ENCODE assay signal across 18 mouse cellular contexts in the genomic region with DNA sequence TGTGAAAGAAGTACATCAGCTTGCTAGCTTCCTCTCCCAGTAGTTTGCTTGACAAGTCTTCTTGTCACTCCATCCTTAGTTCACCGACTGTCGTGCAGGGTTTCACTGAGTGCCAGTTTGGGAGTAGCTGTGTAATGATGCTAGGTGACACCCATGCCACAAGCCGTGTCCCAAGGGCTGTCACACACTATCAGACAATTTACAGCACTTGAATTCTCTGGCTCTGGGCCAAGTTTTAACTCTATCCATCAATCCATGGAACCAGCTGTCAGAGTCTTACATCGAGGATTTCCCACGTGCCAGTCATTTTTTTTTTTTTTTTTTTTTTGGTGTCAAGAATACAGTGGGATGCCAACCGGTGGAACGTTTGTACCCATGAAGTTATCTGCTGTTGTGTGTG. TPM values are rescaled to one million over a fixed set of nuclear protein-coding genes. Genes with fewer than 3 reads are reported as not detected.
DNase-seq lines count a peak whose midpoint lies in the region; ATAC-seq and TF ChIP-seq lines count a peak whose summit lies in the region.
"Had no signal": no experiment of that assay in that cellular context is flagged by ENCODE, and none has a peak within 500 bp of the region (broad histone marks: within the 10 kb centered on the region; RNA-seq: fewer than 3 reads in every experiment).

No protein-coding gene starts in this region.

- H3K9ac ChIP-seq in embryonic facial prominence, embryonic 14.5 days (ENCODE audit: low read depth, low read length): no peak overlapping the region
- H3K9ac ChIP-seq in forebrain, postnatal 0 days: no peak overlapping the region

- TF ChIP-seq CTCF in forebrain, postnatal 0 days (IDR thresholded peaks at IDR 0.05; ENCODE audit: low read depth): no peak
- no peak for TF ChIP-seq CTCF in brain, embryonic 14.5 days (IDR thresholded peaks at IDR 0.05; ENCODE audit: borderline replicate concordance, extremely low read depth, insufficient read depth, insufficient read length)

- no peaks in the 10 kb centered on the region for H3K36me3 ChIP-seq in embryonic facial prominence, embryonic 14.5 days (ENCODE audit: control insufficient read depth, insufficient read depth, low read length)
- H3K36me3 ChIP-seq in embryonic facial prominence, embryonic 10.5 days (replicated peaks): no peaks in the 10 kb centered on the region
- H3K36me3 ChIP-seq in forebrain, postnatal 0 days (ENCODE audit: insufficient read depth): no peaks in the 10 kb centered on the region
- H3K36me3 ChIP-seq in forebrain, embryonic 10.5 days (replicated peaks): no peaks in the 10 kb centered on the region
- H3K36me3 ChIP-seq: heart, embryonic 10.5 days had no signal

- TF ChIP-seq POLR2A in brain, embryonic 14.5 days (IDR thresholded peaks at IDR 0.05; ENCODE audit: borderline replicate concordance, extremely low read depth, insufficient read depth, insufficient read length, poor library complexity, severe bottlenecking): no peak

- no peaks in the 10 kb centered on the region for H3K4me1 ChIP-seq in embryonic facial prominence, embryonic 14.5 days (ENCODE audit: control insufficient read depth, insufficient read depth, low read length)
- H3K4me1 ChIP-seq in embryonic facial prominence, embryonic 10.5 days: no peaks in the 10 kb centered on the region
- H3K4me1 ChIP-seq in forebrain, postnatal 0 days (ENCODE audit: insufficient read depth): no peaks in the 10 kb centered on the region
- H3K4me1 ChIP-seq in forebrain, embryonic 10.5 days: no peaks in the 10 kb centered on the region

- H3K4me2 ChIP-seq in embryonic facial prominence, embryonic 14.5 days (ENCODE audit: low read depth, low read length): no peak overlapping the region
- no peak overlapping the region for H3K4me2 ChIP-seq in forebrain, postnatal 0 days (ENCODE audit: low read depth)

- intact Hi-C loops in heart, postnatal 10 days (cut with DNase I): no loop called here
- intact Hi-C loops in heart, postnatal 36 days (cut with DNase I): no loop called here

- no peak for ATAC-seq in embryonic facial prominence, embryonic 14.5 days (ENCODE audit: low read depth)
- ATAC-seq in forebrain, postnatal 0 days: peak; percentile 34; the same call in 1 of the 2 replicates
- ATAC-seq: hindbrain, embryonic 16.5 days; inflammation-experienced regulatory T-cells, adult 6 months; intestine, postnatal 0 days had no signal

- DNase-seq in embryonic facial prominence, embryonic 14.5 days (ENCODE audit: low spot score): peak; percentile 28
- no peak for DNase-seq in embryonic facial prominence, embryonic 10.5 days (ENCODE audit: low spot score)
- peak; percentile 22 for DNase-seq in forebrain, postnatal 0 days
- no peak for DNase-seq in forebrain, embryonic 10.5 days (ENCODE audit: extremely low spot score, low spot score)
- DNase-seq in heart, postnatal 10 days: peak; percentile 23 to 24
- no peak for DNase-seq in heart, postnatal 36 days
- DNase-seq in brain, embryonic 14.5 days (ENCODE audit: low read depth): peak; percentile 72
- DNase-seq in urinary bladder, postnatal 14 days (ENCODE audit: low spot score): no peak
- DNase-seq: cerebellum, adult 11-12 months; cerebellum, adult 9-10 months; gastrocnemius, postnatal 14 days; heart, adult 18-20 months; heart, postnatal 14 days; kidney, adult 8-10 months had no signal

- H3K4me3 ChIP-seq in embryonic facial prominence, embryonic 14.5 days (ENCODE audit: low read depth, low read length): no peak overlapping the region
- no peak overlapping the region for H3K4me3 ChIP-seq in embryonic facial prominence, embryonic 10.5 days
- no peak overlapping the region for H3K4me3 ChIP-seq in forebrain, postnatal 0 days (ENCODE audit: low read depth, low read length)
- H3K4me3 ChIP-seq in forebrain, embryonic 10.5 days: no peak overlapping the region
- H3K4me3 ChIP-seq: heart, embryonic 10.5 days had no signal

- H3K9me3 ChIP-seq in embryonic facial prominence, embryonic 14.5 days (ENCODE audit: control insufficient read depth, low read length): no peaks in the 10 kb centered on the region
- no peaks in the 10 kb centered on the region for H3K9me3 ChIP-seq in embryonic facial prominence, embryonic 10.5 days
- no peaks in the 10 kb centered on the region for H3K9me3 ChIP-seq in forebrain, postnatal 0 days (ENCODE audit: low read length)
- no peaks in the 10 kb centered on the region for H3K9me3 ChIP-seq in forebrain, embryonic 10.5 days
- H3K9me3 ChIP-seq: heart, embryonic 10.5 days had no signal

- no peaks in the 10 kb centered on the region for H3K27me3 ChIP-seq in embryonic facial prominence, embryonic 14.5 days (replicated peaks; ENCODE audit: control insufficient read depth, insufficient read depth, low read length)
- H3K27me3 ChIP-seq in embryonic facial prominence, embryonic 10.5 days (replicated peaks; ENCODE audit: low read depth, poor library complexity, severe bottlenecking): no peaks in the 10 kb centered on the region
- H3K27me3 ChIP-seq in forebrain, postnatal 0 days (ENCODE audit: insufficient read depth, low read length): no peaks in the 10 kb centered on the region
- H3K27me3 ChIP-seq in forebrain, embryonic 10.5 days (ENCODE audit: poor library complexity, severe bottlenecking): no peaks in the 10 kb centered on the region

- H3K27ac ChIP-seq in embryonic facial prominence, embryonic 14.5 days (replicated peaks; ENCODE audit: low read depth, low read length): no peak overlapping the region
- H3K27ac ChIP-seq in embryonic facial prominence, embryonic 10.5 days (replicated peaks): no peak overlapping the region
- no peak overlapping the region for H3K27ac ChIP-seq in forebrain, postnatal 0 days (ENCODE audit: low read depth, low read length)
- no peak overlapping the region for H3K27ac ChIP-seq in forebrain, embryonic 10.5 days
- H3K27ac ChIP-seq: heart, embryonic 10.5 days had no signal

- WGBS in embryonic facial prominence, embryonic 14.5 days: 64% methylated on average over 7 of the region's 7 CpGs
- 91% methylated on average over 7 of the region's 7 CpGs for WGBS in embryonic facial prominence, embryonic 10.5 days
- 38% methylated on average over 7 of the region's 7 CpGs for WGBS in forebrain, postnatal 0 days
- WGBS in forebrain, embryonic 10.5 days: 93% methylated on average over 7 of the region's 7 CpGs

RNA-seq across cellular contexts. Expression of gene Mitf, which starts 29.3 kb away (rescaled TPM):
- 3.0 and 3.1 TPM in 2 replicates for polyA plus RNA-seq in embryonic facial prominence, embryonic 14.5 days (2014; fragmentation: Nextera tagmentation; extraction: Ambion mirVana)
- polyA plus RNA-seq in embryonic facial prominence, embryonic 10.5 days (2016; fragmentation: Nextera tagmentation; extraction: Ambion mirVana): 2.1 and 2.6 TPM in 2 replicates
- 3.1 and 5.2 TPM in 2 replicates for total RNA-seq in forebrain, postnatal 0 days (2014; rRNA removed)
- polyA plus RNA-seq in forebrain, postnatal 0 days (2015; fragmentation: Nextera tagmentation; extraction: Ambion mirVana): 1.4 and 1.8 TPM in 2 replicates
- 2.2 and 2.4 TPM in 2 replicates for polyA plus RNA-seq in forebrain, embryonic 10.5 days (2016; fragmentation: Nextera tagmentation; extraction: Ambion mirVana)
- 10 to 100 TPM; 54.0 to 58.1 TPM for total RNA-seq in heart, postnatal 10 days (2021)
- total RNA-seq in heart, postnatal 36 days (2021): 10 to 100 TPM; 52.0 to 60.2 TPM
- 1.3 and 2.5 TPM in 2 replicates for polyA plus RNA-seq in brain, embryonic 14.5 days (2012; rRNA removed)

Comparison
In these comparisons a context has a peak if more than half of its experiments do, and no peak if none do; other contexts are left out.
1. DNase-seq: peak in embryonic facial prominence, embryonic 14.5 days (single experiment), forebrain, postnatal 0 days (single experiment), heart, postnatal 10 days (2 of 2) and brain, embryonic 14.5 days (single experiment); none in embryonic facial prominence, embryonic 10.5 days (single experiment), forebrain, embryonic 10.5 days (single experiment), heart, postnatal 36 days (0 of 2) and urinary bladder, postnatal 14 days (single experiment).